Mouse (Mus musculus) liver, postnatal 0 days (tissue): Measurements from ENCODE around the gene Emc9.

ENCODE experiments used
- CTCF ChIP-seq: sonication (generic); IDR thresholded peaks from 2 replicates; pipeline ENCODE4 v1.5.1; 2016; ENCODE audit warnings: antibody characterized with exemption, low read depth
- EP300 ChIP-seq: IDR thresholded peaks from 2 replicates; pipeline ENCODE4 v1.6.1; 2016; ENCODE audit warnings: antibody characterized with exemption, low read depth, mild to moderate bottlenecking

DNA sequence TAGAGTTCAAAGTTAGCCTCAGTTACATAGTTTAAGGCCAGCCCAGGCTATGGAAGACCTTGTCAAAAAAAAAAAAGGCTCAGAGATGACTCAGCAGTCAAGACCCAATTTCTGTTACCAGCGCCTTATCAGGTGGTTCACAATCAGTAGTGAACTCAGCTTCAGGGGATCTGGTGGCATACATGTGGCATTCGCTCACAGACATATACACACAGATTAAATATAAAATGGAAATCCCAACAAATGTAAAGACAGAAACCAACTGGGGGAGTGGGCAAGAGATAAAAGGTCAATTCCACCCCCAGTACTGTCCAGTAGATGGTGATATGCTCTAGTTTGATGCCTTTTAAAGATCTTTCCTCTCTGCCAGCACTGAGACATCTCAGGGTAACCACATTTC, 1.0 kb upstream of the Emc9 start:
- TF ChIP-seq CTCF (peak; percentile 27), EP300 (peak; percentile 81)
